Mouse (Mus musculus): Measurements from ENCODE around the gene Arhgef11.
"Not testable (repeated sequence)": the region's sequence is repeated elsewhere in the genome, so short reads cannot be mapped to it uniquely, and the experiment has no call there.

Gene Arhgef11

DNA sequence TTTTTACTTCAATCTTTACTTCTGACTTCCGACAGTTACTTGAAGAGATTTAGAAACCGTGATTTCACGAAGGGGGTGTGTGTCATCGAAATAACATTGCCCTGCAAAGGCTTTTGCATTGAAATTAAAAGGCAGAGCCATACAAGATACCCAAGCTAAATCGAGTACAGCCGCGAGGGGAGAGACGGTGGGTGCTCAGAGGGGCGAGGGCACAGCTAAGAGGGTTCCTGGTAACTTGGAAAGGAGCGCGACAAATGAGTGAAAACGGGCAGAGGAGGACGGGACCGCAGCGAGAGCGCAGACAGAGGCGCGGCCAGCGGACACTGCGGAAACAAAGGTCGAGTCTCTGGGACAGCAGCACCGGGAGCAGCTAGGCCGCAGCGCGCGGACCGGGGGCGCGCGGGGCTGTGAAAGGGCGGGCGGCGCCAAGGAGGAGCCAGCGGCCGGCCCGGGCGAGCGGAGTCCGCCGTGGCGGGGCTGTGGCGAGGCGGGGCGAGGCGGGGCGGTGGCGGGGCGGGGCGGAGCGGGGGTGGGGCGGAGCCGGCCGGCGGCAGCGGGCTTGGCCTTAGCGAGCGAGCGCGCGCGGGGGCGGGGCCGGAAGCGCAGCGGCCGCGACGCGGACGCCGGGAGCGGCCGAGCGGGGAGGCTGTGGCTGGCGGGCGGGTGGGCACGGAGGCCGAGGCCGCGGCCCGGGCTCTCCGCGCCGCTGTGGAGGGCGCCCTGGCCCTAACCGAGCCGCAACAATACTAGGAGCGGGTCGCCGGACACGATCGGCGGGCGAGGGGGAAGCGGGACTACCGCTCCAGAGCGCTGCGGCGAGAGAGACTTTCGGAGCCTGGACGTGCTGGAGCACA is at the start of gene Arhgef11:
Gene Arhgef11, plus strand, starts transcription at position 603 of the 854 bp plus-strand sequence.
- peak; percentile 83 for DNase-seq

DNA sequence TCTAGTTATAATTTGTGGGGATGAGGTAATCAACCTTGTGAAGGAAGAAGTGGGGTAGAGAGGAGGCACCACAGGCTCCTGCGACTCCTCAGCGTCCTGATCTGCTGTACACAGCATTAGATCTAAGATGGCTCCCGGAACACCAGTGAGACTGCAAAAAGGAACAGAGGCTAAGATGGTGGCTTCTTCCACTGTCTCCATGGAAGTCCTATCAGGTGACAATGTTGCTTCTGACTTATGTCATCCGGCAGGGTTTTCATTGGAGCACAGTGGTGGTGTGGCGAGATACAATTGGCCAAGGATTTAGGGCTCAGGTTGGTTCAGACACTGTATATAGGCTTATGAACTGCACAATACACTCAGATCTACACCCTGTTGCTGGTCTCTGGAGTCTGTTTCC is 48.7 kb upstream of the Arhgef11 start:
- no peak for DNase-seq

- no peak for DNase-seq
These were observed 41.6 kb upstream of the Arhgef11 start for GRCm38 (mm10) chr3:87575766-87576165.

- no peak for DNase-seq
These were observed 35.1 kb upstream of the Arhgef11 start for GRCm38 (mm10) chr3:87582259-87582658.

GRCm38 (mm10) chr3:87593793-87594192 is 23.6 kb upstream of the Arhgef11 start:
- DNase-seq = no peak

- not testable (repeated sequence) for DNase-seq
These were observed 22.0 kb upstream of the Arhgef11 start for GRCm38 (mm10) chr3:87595328-87595727.

DNA sequence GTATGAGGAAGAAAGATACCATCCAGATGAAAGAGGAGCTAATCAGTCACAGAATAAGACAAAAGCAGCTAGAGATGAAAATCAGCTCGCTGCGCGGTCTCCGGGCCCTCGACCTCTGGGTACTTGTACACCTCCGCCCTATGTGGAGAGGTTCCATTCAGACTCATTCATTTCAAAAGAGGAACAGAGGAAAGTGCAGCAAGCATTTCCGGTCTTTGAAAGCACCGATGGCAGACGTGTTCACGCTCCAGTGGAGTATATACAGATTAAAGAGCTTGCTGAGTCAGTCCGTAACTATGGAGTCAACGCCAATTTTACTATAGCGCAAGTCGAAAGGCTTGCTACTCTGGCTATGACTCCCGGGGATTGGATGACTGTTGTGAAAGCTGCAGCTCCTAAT is 16.3 kb upstream of the Arhgef11 start:
- DNase-seq = not testable (repeated sequence)

DNA sequence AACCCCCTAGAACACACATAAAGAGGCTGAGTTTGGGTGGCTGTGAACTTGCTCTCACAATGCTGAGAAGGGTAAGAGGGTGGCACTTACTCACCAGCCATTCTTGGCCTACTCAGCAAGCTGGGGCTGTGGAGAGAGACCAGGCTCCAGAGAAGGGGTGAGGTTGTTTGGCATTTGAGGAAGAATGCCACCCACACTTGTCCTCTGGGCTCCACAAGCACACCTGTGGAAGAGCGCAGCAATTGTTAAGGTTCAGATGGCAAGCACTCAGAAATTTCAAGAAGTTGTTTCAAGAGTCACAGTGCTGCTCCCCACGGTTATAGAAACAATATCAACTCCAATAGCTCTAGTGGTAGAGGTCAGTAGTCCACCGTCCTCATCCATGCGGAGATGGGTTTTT is 1.0 kb upstream of the Arhgef11 start:
- DNase-seq = no peak

- no peak for DNase-seq
These were observed 412 bp downstream of the Arhgef11 start for GRCm38 (mm10) chr3:87617811-87618130.

GRCm38 (mm10) chr3:87618240-87618639 is 881 bp downstream of the Arhgef11 start:
- no peak for DNase-seq

- no peak for DNase-seq
These were observed 1.8 kb downstream of the Arhgef11 start for GRCm38 (mm10) chr3:87618981-87619710.

GRCm38 (mm10) chr3:87620218-87620891 is 3.0 kb downstream of the Arhgef11 start:
- no peak for DNase-seq

- no peak for DNase-seq
These were observed 7.5 kb downstream of the Arhgef11 start for GRCm38 (mm10) chr3:87624899-87625298.

- no peak for DNase-seq
These were observed 13.5 kb downstream of the Arhgef11 start for GRCm38 (mm10) chr3:87630899-87631298.

DNA sequence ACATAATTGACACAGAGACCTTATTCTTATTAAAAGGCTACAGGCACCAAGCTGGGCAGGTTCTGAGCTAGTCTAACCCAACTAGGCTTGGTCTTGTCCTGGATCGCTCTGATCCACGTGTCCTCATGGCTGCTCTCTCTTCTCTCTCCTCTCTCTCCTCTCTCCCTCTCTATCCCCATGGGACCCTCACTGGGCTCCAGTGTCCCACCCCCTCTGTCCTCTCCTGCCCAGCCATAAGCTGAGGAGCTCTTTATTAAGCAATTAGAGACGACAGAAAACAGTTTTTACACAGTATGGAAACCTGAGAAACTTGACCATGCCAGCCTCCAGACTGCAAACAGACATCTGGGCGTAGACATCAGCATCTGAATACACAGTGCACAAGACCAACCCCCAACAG is 14.0 kb downstream of the Arhgef11 start:
- DNase-seq = no peak

DNA sequence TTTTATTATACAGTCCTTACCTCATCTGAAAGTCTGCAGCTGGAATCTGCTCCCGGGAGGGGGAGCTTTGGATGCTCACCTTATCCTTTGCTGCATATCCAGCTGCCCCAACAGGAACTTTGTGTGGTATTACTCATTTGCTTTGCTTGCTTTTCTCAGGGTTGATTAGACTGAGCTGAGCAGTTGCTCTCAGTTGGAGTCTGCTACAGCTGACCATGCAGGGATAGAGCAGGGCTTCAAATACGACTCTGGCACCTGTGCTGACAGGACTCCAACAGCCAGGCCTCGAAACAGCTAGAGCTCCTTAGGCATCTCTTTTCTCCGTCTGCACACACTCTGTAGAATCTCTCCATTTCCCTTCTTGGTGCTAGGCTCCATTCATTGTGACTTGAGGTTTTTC is 18.2 kb downstream of the Arhgef11 start:
- DNase-seq = no peak

- DNase-seq = no peak
These were observed 26.1 kb downstream of the Arhgef11 start for GRCm38 (mm10) chr3:87643453-87643852.

DNA sequence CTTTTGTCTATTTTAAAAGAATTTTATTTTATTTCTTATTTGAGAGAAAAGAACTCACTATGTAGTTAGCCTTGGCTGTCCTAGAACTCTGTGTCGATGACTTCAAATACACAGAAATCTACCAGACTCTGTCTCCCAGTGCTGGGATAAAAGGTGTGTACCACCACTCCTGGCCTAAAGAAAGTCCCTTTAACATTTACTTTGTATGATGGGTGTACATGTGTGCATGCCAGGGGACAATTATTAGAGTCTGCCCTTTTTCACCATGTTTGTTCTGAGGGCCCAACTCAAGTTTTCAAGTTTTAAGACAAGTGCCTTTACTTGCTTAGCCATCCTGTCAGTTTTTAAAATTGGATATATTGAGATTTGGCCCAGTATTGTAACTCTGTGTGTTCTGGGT is 28.8 kb downstream of the Arhgef11 start:
- no peak for DNase-seq

DNA sequence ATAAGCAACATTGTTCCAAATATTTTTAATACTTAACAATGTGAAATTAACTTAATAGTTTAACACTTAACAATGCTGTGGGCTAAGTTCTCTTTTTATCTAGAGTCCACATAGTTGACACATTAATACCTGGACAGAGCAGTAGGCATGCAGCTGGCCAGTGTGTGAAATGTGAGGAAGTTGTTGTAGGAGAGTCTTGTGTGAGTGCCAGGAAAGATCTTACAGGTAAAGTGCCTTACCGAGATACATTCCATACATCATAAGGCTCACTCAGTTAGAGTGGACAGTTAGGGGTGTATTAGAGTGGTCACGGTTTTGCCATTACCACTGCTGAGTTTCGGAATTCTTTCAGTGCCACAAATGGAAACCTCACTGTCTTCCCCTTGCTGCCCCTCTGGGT is 31.7 kb downstream of the Arhgef11 start:
- DNase-seq = no peak

GRCm38 (mm10) chr3:87658348-87658747 is 41.0 kb downstream of the Arhgef11 start:
- DNase-seq = no peak

- no peak for DNase-seq
These were observed 42.5 kb downstream of the Arhgef11 start for GRCm38 (mm10) chr3:87659692-87660429.

- DNase-seq = no peak
These were observed 43.1 kb downstream of the Arhgef11 start for GRCm38 (mm10) chr3:87660479-87660878.

DNA sequence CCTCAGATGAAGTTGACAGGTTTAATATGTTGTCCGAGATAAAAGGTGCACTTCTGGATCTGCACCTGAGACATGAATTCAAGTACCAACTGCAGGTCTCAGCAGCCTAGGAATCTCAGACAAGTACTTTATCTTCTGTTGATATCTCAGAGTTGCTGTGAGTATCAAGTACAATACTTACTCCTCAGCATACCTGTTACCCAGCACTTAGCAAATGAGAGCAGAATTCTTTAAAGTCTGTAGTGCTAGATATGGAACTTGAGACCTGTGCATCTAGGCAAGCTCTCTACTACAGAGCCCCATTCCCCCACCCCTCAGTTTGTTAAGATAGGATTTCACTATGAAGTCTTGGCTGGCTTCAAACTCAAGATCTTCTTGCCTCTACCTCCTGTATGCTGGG is 43.9 kb downstream of the Arhgef11 start:
- DNase-seq = no peak
